Mouse (Mus musculus): ENCODE results near the gene Supt7l. TPM values are rescaled to one million over a fixed set of nuclear protein-coding genes. Genes with fewer than 3 reads are reported as not detected.

The Supt7l gene
- polyA plus RNA-seq, 1 experiment: 13.3 TPM

DNA sequence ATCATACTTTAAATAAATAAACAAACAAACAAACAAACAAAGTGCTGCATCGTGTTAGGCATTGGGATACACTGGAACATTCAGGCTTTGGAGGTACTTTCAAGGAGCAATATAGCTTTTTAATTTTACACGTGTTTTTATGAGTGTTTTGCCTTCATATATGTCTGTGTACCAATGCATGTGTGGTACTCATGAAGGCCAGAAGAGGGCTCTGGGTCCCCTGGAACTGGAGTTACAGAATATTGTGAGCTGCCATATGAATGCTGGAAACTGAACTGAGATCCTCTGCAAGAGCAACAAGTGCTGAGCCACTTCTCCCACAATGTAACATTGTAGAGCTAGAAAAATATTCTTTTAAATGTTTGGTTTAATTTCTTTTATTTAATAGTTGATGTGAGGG lies 7.6 kb upstream of the Supt7l start:
- no peaks in the 10 kb centered on the region for H3K4me1 ChIP-seq (replicated peaks; ENCODE audit: control insufficient read depth, insufficient read depth, low read length)
- H3K27ac ChIP-seq (ENCODE audit: control insufficient read depth, insufficient read depth, low read length): no peak overlapping the region
- no peak for DNase-seq
- H3K4me3 ChIP-seq (ENCODE audit: control insufficient read depth, insufficient read depth, low read length): no peak overlapping the region
- peaks cover 63% of the 10 kb centered on the region for H3K36me3 ChIP-seq (ENCODE audit: control insufficient read depth, insufficient read depth, low read length)
- no peaks in the 10 kb centered on the region for H3K27me3 ChIP-seq (ENCODE audit: control insufficient read depth, insufficient read depth, low read length)
- 93% methylated on average over 2 of the region's 2 CpGs for WGBS
- TF ChIP-seq POLR2A (IDR thresholded peaks at IDR 0.05; ENCODE audit: control insufficient read depth, extremely low read depth, insufficient read depth, low read length, poor library complexity) (no peak), CTCF (IDR thresholded peaks at IDR 0.05; ENCODE audit: borderline replicate concordance, control insufficient read depth, extremely low read depth, insufficient read depth, low read length, poor library complexity) (no peak)

GRCm38 (mm10) chr5:31528560-31528959 lies 953 bp upstream of the Supt7l start:
- Histone ChIP-seq H3K4me3 (ENCODE audit: control insufficient read depth, insufficient read depth, low read length) (no peak overlapping the region), H3K27me3 (ENCODE audit: control insufficient read depth, insufficient read depth, low read length) (no peaks in the 10 kb centered on the region), H3K27ac (ENCODE audit: control insufficient read depth, insufficient read depth, low read length) (no peak overlapping the region), H3K4me1 (replicated peaks; ENCODE audit: control insufficient read depth, insufficient read depth, low read length) (peaks cover 6% of the 10 kb centered on the region), H3K36me3 (ENCODE audit: control insufficient read depth, insufficient read depth, low read length) (peaks cover 33% of the 10 kb centered on the region)
- TF ChIP-seq CTCF (IDR thresholded peaks at IDR 0.05; ENCODE audit: borderline replicate concordance, control insufficient read depth, extremely low read depth, insufficient read depth, low read length, poor library complexity): no peak
- no peak for TF ChIP-seq POLR2A (IDR thresholded peaks at IDR 0.05; ENCODE audit: control insufficient read depth, extremely low read depth, insufficient read depth, low read length, poor library complexity)
- no peak for DNase-seq
- WGBS: 30% methylated on average over 2 of the region's 2 CpGs

DNA sequence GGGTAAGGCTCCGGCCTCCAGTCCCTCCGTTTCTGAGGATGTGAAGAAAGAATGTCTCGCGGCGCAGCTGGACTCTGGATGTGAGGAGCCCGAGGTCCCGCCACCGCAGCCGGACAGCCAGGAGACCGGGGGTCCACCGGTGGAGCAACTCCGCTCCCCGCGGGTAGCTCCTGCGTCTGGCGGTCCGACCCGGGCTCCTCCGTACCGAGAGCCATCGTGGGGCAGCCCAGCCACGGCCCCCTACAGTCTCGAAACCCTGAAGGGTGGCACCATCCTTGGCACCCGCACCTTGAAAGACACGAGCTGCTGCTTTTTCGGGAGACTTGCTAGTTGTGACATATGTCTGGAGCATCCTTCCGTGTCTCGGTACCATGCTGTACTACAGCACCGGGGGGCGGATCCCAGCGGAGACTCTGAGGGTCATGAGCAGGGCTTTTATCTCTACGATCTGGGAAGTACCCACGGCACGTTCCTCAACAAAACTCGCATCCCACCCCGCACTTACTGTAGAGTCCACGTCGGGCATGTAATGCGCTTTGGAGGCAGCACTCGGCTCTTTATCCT lies 408 bp downstream of the Supt7l start:
- DNase-seq: no peak
- WGBS: 3% methylated on average over 40 of the region's 40 CpGs
- Histone ChIP-seq H3K4me1 (replicated peaks; ENCODE audit: control insufficient read depth, insufficient read depth, low read length) (peaks cover 6% of the 10 kb centered on the region), H3K36me3 (ENCODE audit: control insufficient read depth, insufficient read depth, low read length) (peaks cover 20% of the 10 kb centered on the region), H3K27me3 (ENCODE audit: control insufficient read depth, insufficient read depth, low read length) (no peaks in the 10 kb centered on the region), H3K27ac (ENCODE audit: control insufficient read depth, insufficient read depth, low read length) (no peak overlapping the region), H3K4me3 (ENCODE audit: control insufficient read depth, insufficient read depth, low read length) (peak overlapping the region; percentile 87)
- TF ChIP-seq POLR2A (IDR thresholded peaks at IDR 0.05; ENCODE audit: control insufficient read depth, extremely low read depth, insufficient read depth, low read length, poor library complexity): no peak
- no peak for TF ChIP-seq CTCF (IDR thresholded peaks at IDR 0.05; ENCODE audit: borderline replicate concordance, control insufficient read depth, extremely low read depth, insufficient read depth, low read length, poor library complexity)

DNA sequence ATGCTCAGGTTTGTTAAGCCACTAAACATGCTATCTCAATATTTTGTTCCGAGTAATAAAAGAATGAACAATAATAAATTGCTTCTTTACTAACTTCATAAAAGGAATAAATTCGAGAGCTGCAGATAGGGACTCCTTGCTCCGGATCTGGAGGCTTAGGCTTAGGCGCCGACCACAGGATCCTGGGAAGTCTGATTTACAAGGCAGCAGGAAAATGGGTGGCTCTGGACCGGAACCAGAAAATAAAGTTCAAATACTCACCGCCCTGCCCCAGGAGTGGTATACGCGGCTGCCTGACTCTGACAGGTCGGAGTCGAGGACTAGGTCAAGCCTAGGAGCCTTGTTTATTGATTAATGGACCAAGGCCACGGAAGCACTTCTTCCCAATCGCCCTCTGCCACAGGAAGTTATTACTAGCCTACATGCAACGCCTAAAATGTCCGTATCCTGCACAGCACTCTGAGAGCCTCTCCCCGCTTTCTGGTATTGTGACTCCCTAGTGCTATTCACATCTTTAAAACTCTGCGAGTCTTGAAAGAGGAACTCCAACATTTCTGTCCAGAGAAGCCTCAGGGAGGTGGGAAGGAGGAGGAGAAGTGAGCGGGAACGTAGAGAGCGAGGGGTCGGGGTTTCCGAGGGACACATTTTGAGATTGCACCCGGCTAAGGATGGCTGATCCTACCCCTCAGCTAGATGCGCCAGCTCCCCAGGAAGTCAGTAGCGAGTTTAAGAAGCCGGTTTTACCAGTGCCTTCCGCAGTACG lies 1.1 kb downstream of the Supt7l start, which contains the start of gene Slc4a1ap:
Gene Slc4a1ap (plus strand): TSS at position 642 of the 763 bp plus-strand sequence.
- Histone ChIP-seq H3K36me3 (ENCODE audit: control insufficient read depth, insufficient read depth, low read length) (peaks cover 13% of the 10 kb centered on the region), H3K4me3 (ENCODE audit: control insufficient read depth, insufficient read depth, low read length) (peak within 1 kb of the TSS; percentile 87), H3K27me3 (ENCODE audit: control insufficient read depth, insufficient read depth, low read length) (no peaks in the 10 kb centered on the region), H3K27ac (ENCODE audit: control insufficient read depth, insufficient read depth, low read length) (0 out of 2 replicates have a peak within 1 kb of the TSS, but pooled peaks have one; percentile 52), H3K4me1 (replicated peaks; ENCODE audit: control insufficient read depth, insufficient read depth, low read length) (peaks cover 6% of the 10 kb centered on the region)
- DNase-seq: peak; percentile 74
- under 1% methylated on average over 28 of the region's 28 CpGs for WGBS
- no peak for TF ChIP-seq POLR2A (IDR thresholded peaks at IDR 0.05; ENCODE audit: control insufficient read depth, extremely low read depth, insufficient read depth, low read length, poor library complexity)
- TF ChIP-seq CTCF (IDR thresholded peaks at IDR 0.05; ENCODE audit: borderline replicate concordance, control insufficient read depth, extremely low read depth, insufficient read depth, low read length, poor library complexity): no peak

GRCm38 (mm10) chr5:31520556-31520955 lies 7.1 kb downstream of the Supt7l start:
- WGBS: 83% methylated on average over 6 of the region's 6 CpGs
- Histone ChIP-seq H3K4me3 (ENCODE audit: control insufficient read depth, insufficient read depth, low read length) (no peak overlapping the region), H3K27me3 (ENCODE audit: control insufficient read depth, insufficient read depth, low read length) (no peaks in the 10 kb centered on the region), H3K27ac (ENCODE audit: control insufficient read depth, insufficient read depth, low read length) (no peak overlapping the region), H3K4me1 (replicated peaks; ENCODE audit: control insufficient read depth, insufficient read depth, low read length) (no peaks in the 10 kb centered on the region; the same call in 1 of the 2 replicates), H3K36me3 (ENCODE audit: control insufficient read depth, insufficient read depth, low read length) (peaks cover 24% of the 10 kb centered on the region)
- DNase-seq: no peak
- TF ChIP-seq CTCF (IDR thresholded peaks at IDR 0.05; ENCODE audit: borderline replicate concordance, control insufficient read depth, extremely low read depth, insufficient read depth, low read length, poor library complexity) (no peak), POLR2A (IDR thresholded peaks at IDR 0.05; ENCODE audit: control insufficient read depth, extremely low read depth, insufficient read depth, low read length, poor library complexity) (no peak)

- Histone ChIP-seq H3K36me3 (ENCODE audit: control insufficient read depth, insufficient read depth, low read length) (peaks cover 13% of the 10 kb centered on the region; the same call in 1 of the 2 replicates), H3K27me3 (ENCODE audit: control insufficient read depth, insufficient read depth, low read length) (no peaks in the 10 kb centered on the region), H3K4me3 (ENCODE audit: control insufficient read depth, insufficient read depth, low read length) (no peak overlapping the region), H3K4me1 (replicated peaks; ENCODE audit: control insufficient read depth, insufficient read depth, low read length) (no peaks in the 10 kb centered on the region), H3K27ac (ENCODE audit: control insufficient read depth, insufficient read depth, low read length) (no peak overlapping the region)
- DNase-seq: no peak
- TF ChIP-seq POLR2A (IDR thresholded peaks at IDR 0.05; ENCODE audit: control insufficient read depth, extremely low read depth, insufficient read depth, low read length, poor library complexity) (no peak), CTCF (IDR thresholded peaks at IDR 0.05; ENCODE audit: borderline replicate concordance, control insufficient read depth, extremely low read depth, insufficient read depth, low read length, poor library complexity) (no peak)
- WGBS: 38% methylated on average over 1 of the region's 1 CpGs
These were observed 15.1 kb downstream of the Supt7l start for GRCm38 (mm10) chr5:31512481-31512880.

Data from thymus, adult 2 months (tissue).